ENCODE assay signal across 12 mouse cellular contexts in the genomic region with DNA sequence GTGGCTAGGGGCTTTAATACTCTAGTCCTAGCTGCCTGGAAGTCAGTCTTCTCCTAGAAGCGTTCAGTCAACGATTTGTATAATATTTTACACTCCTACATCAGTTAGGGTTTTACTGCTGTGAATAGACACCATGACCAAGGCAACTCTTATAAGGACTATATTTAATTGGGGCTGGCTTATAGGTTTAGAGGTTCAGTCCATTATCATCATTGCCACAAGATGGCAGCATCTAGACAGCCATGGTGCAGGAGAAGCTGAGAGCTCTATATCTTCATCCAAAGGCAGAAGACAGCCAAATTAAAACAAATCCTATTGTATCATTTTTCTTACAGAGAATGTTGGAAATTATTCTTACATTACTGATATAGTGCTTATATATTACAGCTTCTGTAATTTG.
DNase-seq lines count a peak whose midpoint lies in the region; ATAC-seq and TF ChIP-seq lines count a peak whose summit lies in the region.
"Had no signal": no experiment of that assay in that cellular context is flagged by ENCODE, and none has a peak within 500 bp of the region (broad histone marks: within the 10 kb centered on the region; RNA-seq: fewer than 3 reads in every experiment).

No protein-coding gene starts in this region.

- no peak overlapping the region for H3K4me2 ChIP-seq in intestine, postnatal 0 days (replicated peaks; ENCODE audit: low read depth)
- no peak overlapping the region for H3K4me2 ChIP-seq in intestine, embryonic 15.5 days (replicated peaks)
- H3K4me2 ChIP-seq: hindbrain, embryonic 13.5 days; limb, embryonic 15.5 days; midbrain, embryonic 12.5 days had no signal

- no peaks in the 10 kb centered on the region for H3K27me3 ChIP-seq in intestine, postnatal 0 days (replicated peaks; ENCODE audit: control insufficient read depth, insufficient read depth, low read length)
- H3K27me3 ChIP-seq in intestine, embryonic 15.5 days (replicated peaks), result no peaks in the 10 kb centered on the region
- H3K27me3 ChIP-seq: hindbrain, embryonic 13.5 days; limb, embryonic 15.5 days; midbrain, embryonic 12.5 days had no signal

- ATAC-seq in intestine, postnatal 0 days, result no peak
- no peak for ATAC-seq in intestine, embryonic 15.5 days

- H3K4me1 ChIP-seq in intestine, postnatal 0 days (replicated peaks; ENCODE audit: control insufficient read depth, insufficient read depth, low read length), result no peaks in the 10 kb centered on the region
- H3K4me1 ChIP-seq in intestine, embryonic 15.5 days (replicated peaks), result no peaks in the 10 kb centered on the region
- H3K4me1 ChIP-seq: hindbrain, embryonic 13.5 days; limb, embryonic 15.5 days; midbrain, embryonic 12.5 days had no signal

- no peak overlapping the region for H3K9ac ChIP-seq in intestine, postnatal 0 days (ENCODE audit: low read depth, low read length)
- H3K9ac ChIP-seq in intestine, embryonic 15.5 days, result no peak overlapping the region
- H3K9ac ChIP-seq: hindbrain, embryonic 13.5 days; limb, embryonic 15.5 days; midbrain, embryonic 12.5 days had no signal

- WGBS in intestine, postnatal 0 days, result 39% methylated on average over 2 of the region's 2 CpGs
- WGBS in intestine, embryonic 15.5 days, result 47% methylated on average over 2 of the region's 2 CpGs

- no peaks in the 10 kb centered on the region for H3K36me3 ChIP-seq in intestine, postnatal 0 days (ENCODE audit: control insufficient read depth, insufficient read depth)
- no peaks in the 10 kb centered on the region for H3K36me3 ChIP-seq in intestine, embryonic 15.5 days
- H3K36me3 ChIP-seq: limb, embryonic 15.5 days had no signal

- H3K27ac ChIP-seq in intestine, postnatal 0 days (ENCODE audit: low read depth, low read length), result no peak overlapping the region
- H3K27ac ChIP-seq in intestine, embryonic 15.5 days, result no peak overlapping the region
- H3K27ac ChIP-seq: hindbrain, embryonic 13.5 days; limb, embryonic 15.5 days; midbrain, embryonic 12.5 days had no signal

- TF ChIP-seq CTCF in intestine, postnatal 0 days (IDR thresholded peaks at IDR 0.05; ENCODE audit: low read depth), result peak; percentile 42

- H3K9me3 ChIP-seq in intestine, postnatal 0 days (ENCODE audit: control insufficient read depth), result no peaks in the 10 kb centered on the region
- no peaks in the 10 kb centered on the region for H3K9me3 ChIP-seq in intestine, embryonic 15.5 days
- H3K9me3 ChIP-seq: hindbrain, embryonic 13.5 days; limb, embryonic 15.5 days; midbrain, embryonic 12.5 days had no signal

- H3K4me3 ChIP-seq in intestine, postnatal 0 days (ENCODE audit: low read depth, low read length), result no peak overlapping the region
- H3K4me3 ChIP-seq in intestine, embryonic 15.5 days (replicated peaks), result no peak overlapping the region
- H3K4me3 ChIP-seq: hindbrain, embryonic 13.5 days; limb, embryonic 15.5 days; midbrain, embryonic 12.5 days had no signal

- peak; percentile 4 to 63 for DNase-seq in adrenal gland, adult (ENCODE audit: inconsistent age in 2 of 2, low spot score in 1 of 2)
- DNase-seq in adrenal gland, postnatal 4 days (ENCODE audit: low spot score in 2 of 2), result no peak
- peak; percentile 2 for DNase-seq in 3134 (ENCODE audit: extremely low read depth, insufficient read length, low spot score)
- DNase-seq in brain, adult 2 months (ENCODE audit: low read depth, low spot score), result peak; percentile 54
- no peak for DNase-seq in urinary bladder, postnatal 25 days (ENCODE audit: low spot score)
- no peak for DNase-seq in gastrocnemius, postnatal 25 days
- DNase-seq: B cell, adult 2 months had no signal

Comparison
In these comparisons a context has a peak if more than half of its experiments do, and no peak if none do; other contexts are left out.
1. DNase-seq: peak in adrenal gland, adult (2 of 2), 3134 (single experiment) and brain, adult 2 months (single experiment); none in adrenal gland, postnatal 4 days (0 of 2), urinary bladder, postnatal 25 days (single experiment) and gastrocnemius, postnatal 25 days (single experiment).